Mouse (Mus musculus) lung, embryonic 15.5 days (tissue): ENCODE measurements around the gene Olfr1466. TPM values are rescaled to one million over a fixed set of nuclear protein-coding genes. Genes with fewer than 3 reads are reported as not detected.

ENCODE experiments used
- ATAC-seq: fragments of 200-750 bp; cut with Nextera tagmentation; 2 replicates; pipeline ENCODE4 v1.8.0; 2017; ENCODE audit warnings: moderate number of reproducible peaks, borderline replicate concordance; ENCODE audit not compliant: low FRiP score, low TSS enrichment; ENCODE audit errors: extremely low read depth
- H3K27ac ChIP-seq: fragments of 300-500 bp; sonication (generic); 2 replicates; pipeline ENCODE4 v1.5.1; 2015; ENCODE audit warnings: moderate library complexity, mild to moderate bottlenecking, inconsistent platforms
- H3K27me3 ChIP-seq: fragments of 300-500 bp; sonication (generic); 2 replicates; pipeline ENCODE4 v1.6.1; 2015; ENCODE audit warnings: inconsistent platforms
- H3K36me3 ChIP-seq: fragments of 300-500 bp; sonication (generic); 2 replicates; pipeline ENCODE4 v1.6.1; 2015; ENCODE audit warnings: inconsistent platforms
- H3K4me1 ChIP-seq: fragments of 300-500 bp; sonication (generic); 2 replicates; pipeline ENCODE4 v1.6.1; 2015; ENCODE audit warnings: inconsistent platforms
- H3K4me2 ChIP-seq: fragments of 300-500 bp; sonication (generic); 2 replicates; pipeline ENCODE4 v1.6.1; 2015; ENCODE audit warnings: inconsistent platforms, mild to moderate bottlenecking, moderate library complexity
- H3K4me3 ChIP-seq: fragments of 300-500 bp; sonication (generic); 2 replicates; pipeline ENCODE4 v1.5.1; 2015; ENCODE audit warnings: mild to moderate bottlenecking, inconsistent platforms
- H3K9ac ChIP-seq: fragments of 300-500 bp; sonication (generic); 2 replicates; pipeline ENCODE4 v1.6.1; 2015; ENCODE audit warnings: inconsistent platforms
- H3K9me3 ChIP-seq: fragments of 300-500 bp; sonication (generic); 2 replicates; pipeline ENCODE4 v1.6.1; 2016; ENCODE audit warnings: inconsistent platforms
- WGBS: fragments of 180-500 bp; shearing (Covaris S2); methylation state at CpG from one replicate; pipeline ENCODE4 v1.1.7; 2015; 5-methylcytosine and 5-hydroxymethylcytosine counted together
- polyA plus RNA-seq: library from polyadenylated mRNA; unstranded; fragments of >200 nt; fragmentation: Nextera tagmentation; extraction: Ambion mirVana; gene quantifications from 2 replicates; pipeline ENCODE4 v1.2.1, GENCODE M21; 2015

Olfr1466 gene
- polyA plus RNA-seq, result not detected in 2 replicates

- no peak within 1 kb of the TSS for H3K27ac ChIP-seq
- H3K9me3 ChIP-seq, result no peaks in the 10 kb centered on the region
- no peak within 1 kb of the TSS for H3K4me2 ChIP-seq
- WGBS, result 90% methylated on average over 2 of the region's 2 CpGs
- ATAC-seq, result no peak
- H3K27me3 ChIP-seq, result no peaks in the 10 kb centered on the region
- no peak within 1 kb of the TSS for H3K4me3 ChIP-seq
- H3K36me3 ChIP-seq, result no peaks in the 10 kb centered on the region
- H3K4me1 ChIP-seq, result no peaks in the 10 kb centered on the region
- H3K9ac ChIP-seq, result no peak within 1 kb of the TSS
These were observed at the start of gene Olfr1466 for GRCm38 (mm10) chr19:13338562-13338961. Olfr1466 (plus strand) TSS chr19:13338862.

DNA sequence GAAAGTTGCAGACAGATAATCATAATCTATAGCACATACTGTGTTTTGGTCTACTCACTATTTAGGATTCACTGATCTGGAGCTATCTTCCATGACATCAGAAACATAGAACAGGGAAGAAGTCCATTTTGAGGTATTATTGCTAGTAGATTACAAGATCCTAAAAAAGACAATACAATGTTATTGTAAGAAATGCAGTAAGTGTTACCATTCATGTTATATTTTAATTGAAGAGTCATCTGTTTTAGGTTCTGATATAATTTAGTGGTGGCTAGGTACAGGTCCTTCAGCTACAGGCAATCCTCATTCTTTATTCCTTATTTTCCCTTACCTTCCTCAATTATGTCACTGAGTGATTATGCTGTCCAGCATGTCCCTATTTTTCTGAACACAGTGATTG, 23.2 kb upstream of the Olfr1466 start, which contains the start of gene Olfr1465:
Olfr1465 (minus strand) TSS at position 101 of the 400 bp plus-strand sequence.
- Histone ChIP-seq H3K36me3 (no peaks in the 10 kb centered on the region), H3K4me2 (no peak within 1 kb of the TSS), H3K27me3 (no peaks in the 10 kb centered on the region), H3K9me3 (no peaks in the 10 kb centered on the region), H3K27ac (no peak within 1 kb of the TSS), H3K9ac (no peak within 1 kb of the TSS), H3K4me1 (no peaks in the 10 kb centered on the region), H3K4me3 (no peak within 1 kb of the TSS)
- ATAC-seq, result no peak

DNA sequence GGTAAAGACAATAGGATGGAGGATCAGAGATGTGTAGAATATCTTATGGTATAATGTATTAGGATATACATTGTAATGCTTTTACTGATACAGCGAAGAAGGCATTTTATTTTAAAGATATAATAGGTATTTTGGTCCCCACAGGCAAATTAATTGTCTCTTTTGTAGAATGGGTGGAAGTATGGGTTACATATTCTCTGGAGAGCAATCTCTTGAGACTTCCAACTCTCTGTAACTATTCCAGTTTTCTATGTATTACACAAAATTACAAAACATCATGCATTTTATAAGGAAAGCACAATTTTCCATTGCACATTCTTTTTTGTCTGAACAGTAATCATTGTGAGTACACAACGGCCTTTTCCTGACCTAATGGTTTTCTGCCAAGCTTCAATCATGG, 23.3 kb downstream of the Olfr1466 start, which contains the start of gene Olfr1467:
Olfr1467 (plus strand) TSS at position 301 of the 400 bp plus-strand sequence.
- H3K27ac ChIP-seq, result no peak within 1 kb of the TSS
- no peak within 1 kb of the TSS for H3K4me2 ChIP-seq
- H3K4me3 ChIP-seq, result no peak within 1 kb of the TSS
- no peak for ATAC-seq
- no peak within 1 kb of the TSS for H3K9ac ChIP-seq
- 69% methylated on average over 2 of the region's 2 CpGs for WGBS
- 0 out of 2 replicates have a peak, but pooled peaks cover 4% of the 10 kb centered on the region for H3K9me3 ChIP-seq
- no peaks in the 10 kb centered on the region for H3K36me3 ChIP-seq
- no peaks in the 10 kb centered on the region for H3K4me1 ChIP-seq
- H3K27me3 ChIP-seq, result no peaks in the 10 kb centered on the region

Other genes with a start within 250 kb of the Olfr1466 start
- gene Olfr1457, start 241.0 kb upstream of the Olfr1466 start, polyA plus RNA-seq, result not detected in 2 replicates
- not detected in 2 replicates for gene Olfr1458, start 232.1 kb upstream of the Olfr1466 start, polyA plus RNA-seq
- not detected in 2 replicates for gene Olfr1459, start 189.3 kb upstream of the Olfr1466 start, polyA plus RNA-seq
- not detected in 2 replicates for gene Olfr1461, start 175.9 kb upstream of the Olfr1466 start, polyA plus RNA-seq
- not detected in 2 replicates for gene Olfr1462, start 153.1 kb upstream of the Olfr1466 start, polyA plus RNA-seq
- gene Olfr1463, start 107.5 kb upstream of the Olfr1466 start, polyA plus RNA-seq, result not detected in 2 replicates
- not detected in 2 replicates for gene Olfr1465, start 23.3 kb upstream of the Olfr1466 start, polyA plus RNA-seq
- not detected in 2 replicates for gene Olfr1467, start 23.4 kb downstream of the Olfr1466 start, polyA plus RNA-seq
- gene Olfr1469, start 69.0 kb downstream of the Olfr1466 start, polyA plus RNA-seq, result not detected in 2 replicates
- not detected in 2 replicates for gene Olfr1471, start 104.5 kb downstream of the Olfr1466 start, polyA plus RNA-seq
- not detected in 2 replicates for gene Olfr1472, start 117.2 kb downstream of the Olfr1466 start, polyA plus RNA-seq
- gene Olfr1474, start 130.7 kb downstream of the Olfr1466 start, polyA plus RNA-seq, result not detected in 2 replicates
- not detected in 2 replicates for gene Olfr1475, start 141.3 kb downstream of the Olfr1466 start, polyA plus RNA-seq
- not detected in 2 replicates for gene Olfr1477, start 161.7 kb downstream of the Olfr1466 start, polyA plus RNA-seq
- gene Olfr1480, start 189.1 kb downstream of the Olfr1466 start, polyA plus RNA-seq, result not detected in 2 replicates
- gene Olfr1484, start 244.6 kb downstream of the Olfr1466 start, polyA plus RNA-seq, result not detected in 2 replicates